ENCODE assay signal across 15 mouse cellular contexts in genomic region chr8:81360518-81360917, GRCm38 (mm10). TPM values are rescaled to one million over a fixed set of nuclear protein-coding genes. Genes with fewer than 3 reads are reported as not detected.
DNase-seq lines count a peak whose midpoint lies in the region; ATAC-seq and TF ChIP-seq lines count a peak whose summit lies in the region.
"Had no signal": no experiment of that assay in that cellular context is flagged by ENCODE, and none has a peak within 500 bp of the region (broad histone marks: within the 10 kb centered on the region; RNA-seq: fewer than 3 reads in every experiment).

No protein-coding gene starts in this region.

- peak; percentile 78 for ATAC-seq in forebrain, postnatal 0 days
- no peak for ATAC-seq in forebrain, embryonic 12.5 days (ENCODE audit: low FRiP score)
- ATAC-seq: inflammation-experienced regulatory T-cells, adult 6 months had no signal

- no peak overlapping the region for H3K4me2 ChIP-seq in forebrain, postnatal 0 days (ENCODE audit: low read depth)
- no peak overlapping the region for H3K4me2 ChIP-seq in forebrain, embryonic 12.5 days
- H3K4me2 ChIP-seq: heart, embryonic 11.5 days; neural tube, embryonic 13.5 days had no signal

- H3K9me3 ChIP-seq in forebrain, postnatal 0 days (ENCODE audit: low read length), result no peaks in the 10 kb centered on the region
- H3K9me3 ChIP-seq in forebrain, embryonic 12.5 days, result no peaks in the 10 kb centered on the region
- H3K9me3 ChIP-seq: forebrain, embryonic 10.5 days; neural tube, embryonic 13.5 days had no signal

- no peaks in the 10 kb centered on the region for H3K27me3 ChIP-seq in forebrain, postnatal 0 days (ENCODE audit: insufficient read depth, low read length)
- no peaks in the 10 kb centered on the region for H3K27me3 ChIP-seq in forebrain, embryonic 12.5 days
- no peaks in the 10 kb centered on the region for H3K27me3 ChIP-seq in cerebellum, adult 2 months (ENCODE audit: control insufficient read depth, insufficient read depth, low read length)
- H3K27me3 ChIP-seq: neural tube, embryonic 13.5 days had no signal

- no peak overlapping the region for H3K9ac ChIP-seq in forebrain, postnatal 0 days
- no peak overlapping the region for H3K9ac ChIP-seq in forebrain, embryonic 12.5 days
- H3K9ac ChIP-seq: liver, embryonic 14.5 days; neural tube, embryonic 13.5 days had no signal

- no peaks in the 10 kb centered on the region for H3K4me1 ChIP-seq in forebrain, postnatal 0 days (ENCODE audit: insufficient read depth)
- H3K4me1 ChIP-seq in forebrain, embryonic 12.5 days, result no peaks in the 10 kb centered on the region
- peaks cover 13% of the 10 kb centered on the region; the same call in 1 of the 2 replicates for H3K4me1 ChIP-seq in cerebellum, adult 2 months (ENCODE audit: control insufficient read depth, insufficient read depth, low read length)
- H3K4me1 ChIP-seq: forebrain, embryonic 10.5 days; neural tube, embryonic 13.5 days had no signal

- no peak overlapping the region for H3K27ac ChIP-seq in forebrain, postnatal 0 days (ENCODE audit: low read depth, low read length)
- no peak overlapping the region for H3K27ac ChIP-seq in forebrain, embryonic 12.5 days
- H3K27ac ChIP-seq in cerebellum, adult 2 months (ENCODE audit: insufficient read depth, low read length), result peak overlapping the region; percentile 55; the same call in 1 of the 2 replicates
- H3K27ac ChIP-seq: forebrain, embryonic 10.5 days; liver, embryonic 14.5 days; neural tube, embryonic 13.5 days had no signal

- TF ChIP-seq POLR2A in cerebellum, adult 2 months (IDR thresholded peaks at IDR 0.05; ENCODE audit: borderline replicate concordance, insufficient read depth, low read length), result no peak

- no peaks in the 10 kb centered on the region for H3K36me3 ChIP-seq in forebrain, postnatal 0 days (ENCODE audit: insufficient read depth)
- no peaks in the 10 kb centered on the region for H3K36me3 ChIP-seq in forebrain, embryonic 12.5 days (replicated peaks)
- H3K36me3 ChIP-seq: forebrain, embryonic 10.5 days; neural tube, embryonic 13.5 days had no signal

- H3K4me3 ChIP-seq in forebrain, postnatal 0 days (ENCODE audit: low read depth, low read length), result no peak overlapping the region
- no peak overlapping the region for H3K4me3 ChIP-seq in forebrain, embryonic 12.5 days (replicated peaks)
- no peak overlapping the region for H3K4me3 ChIP-seq in cerebellum, adult 2 months (replicated peaks; ENCODE audit: insufficient read depth, low read depth, low read length)
- H3K4me3 ChIP-seq: forebrain, embryonic 10.5 days; neural tube, embryonic 13.5 days had no signal

- WGBS in forebrain, postnatal 0 days, result 30% methylated on average over 2 of the region's 2 CpGs
- 71% methylated on average over 2 of the region's 2 CpGs for WGBS in forebrain, embryonic 12.5 days
- WGBS in cerebellum, adult 2 months, result 0% methylated on average over 2 of the region's 2 CpGs

- TF ChIP-seq CTCF in forebrain, postnatal 0 days (IDR thresholded peaks at IDR 0.05; ENCODE audit: low read depth), result no peak
- no peak for TF ChIP-seq CTCF in cerebellum, adult 2 months (IDR thresholded peaks at IDR 0.05; ENCODE audit: borderline replicate concordance, insufficient read depth, low read depth, low read length)

- DNase-seq in forebrain, postnatal 0 days, result peak; percentile 43
- peak; percentile 67 to 80 for DNase-seq in cerebellum, adult 2 months
- peak; percentile 41 to 69 for DNase-seq in layer of hippocampus, adult 18-20 months (ENCODE audit: low spot score in 2 of 2)
- DNase-seq in right cerebral cortex, adult 2 months (ENCODE audit: low spot score in 2 of 2), result peak; percentile 57 to 60
- DNase-seq in ovary, postnatal 10 days (ENCODE audit: low spot score), result no peak
- DNase-seq in thymus, adult 18-20 months, result no peak
- no peak for DNase-seq in lung, postnatal 4 days
- DNase-seq: adrenal gland, postnatal 14 days; thymus, postnatal 25 days had no signal

RNA-seq across cellular contexts. Expression of gene Inpp4b, which starts 18.2 kb away (rescaled TPM):
- 8.1 and 10.6 TPM in 2 replicates for total RNA-seq in forebrain, postnatal 0 days (2014; rRNA removed)
- 4.0 and 6.7 TPM in 2 replicates for polyA plus RNA-seq in forebrain, postnatal 0 days (2015; fragmentation: Nextera tagmentation; extraction: Ambion mirVana)
- 4.3 and 6.0 TPM in 2 replicates for polyA plus RNA-seq in forebrain, embryonic 12.5 days (2016; fragmentation: Nextera tagmentation; extraction: Ambion mirVana)
- 11.8 and 14.3 TPM in 2 replicates for polyA plus RNA-seq in cerebellum, adult 2 months (2012; rRNA removed)
- total RNA-seq in layer of hippocampus, adult 18-20 months (2021), result 10 to 100 TPM; 10.4 to 10.9 TPM

Comparison
In these comparisons a context has a peak if more than half of its experiments do, and no peak if none do; other contexts are left out.
1. DNase-seq: peak in forebrain, postnatal 0 days (single experiment), cerebellum, adult 2 months (2 of 2), layer of hippocampus, adult 18-20 months (2 of 2) and right cerebral cortex, adult 2 months (2 of 2); none in ovary, postnatal 10 days (single experiment), thymus, adult 18-20 months (0 of 2) and lung, postnatal 4 days (0 of 2).